Mouse (Mus musculus): ENCODE measurements around the gene Med11.
"Not testable (repeated sequence)": the region's sequence is repeated elsewhere in the genome, so short reads cannot be mapped to it uniquely, and the experiment has no call there.

Gene Med11

DNA sequence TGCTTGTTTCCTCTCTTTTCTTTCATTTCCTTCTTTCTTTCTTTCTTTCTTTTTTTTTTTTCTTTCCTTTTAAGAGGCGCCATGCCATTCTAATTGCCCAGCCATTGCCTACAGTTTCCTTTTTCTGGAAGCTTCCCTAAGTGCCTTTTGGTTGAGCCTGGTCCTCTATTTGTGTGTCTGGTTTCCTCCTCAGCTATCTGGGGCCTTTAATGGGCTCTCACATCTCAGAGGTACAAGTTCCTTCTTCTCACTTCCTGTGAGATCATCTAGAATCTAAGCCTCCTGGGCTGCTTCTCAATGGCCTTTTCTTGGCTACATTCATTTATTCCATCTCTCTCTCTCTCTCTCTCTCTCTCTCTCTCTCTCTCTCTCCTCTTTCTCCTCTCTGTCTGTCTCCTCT lies 4.3 kb upstream of the Med11 start:
- no peak for DNase-seq

DNA sequence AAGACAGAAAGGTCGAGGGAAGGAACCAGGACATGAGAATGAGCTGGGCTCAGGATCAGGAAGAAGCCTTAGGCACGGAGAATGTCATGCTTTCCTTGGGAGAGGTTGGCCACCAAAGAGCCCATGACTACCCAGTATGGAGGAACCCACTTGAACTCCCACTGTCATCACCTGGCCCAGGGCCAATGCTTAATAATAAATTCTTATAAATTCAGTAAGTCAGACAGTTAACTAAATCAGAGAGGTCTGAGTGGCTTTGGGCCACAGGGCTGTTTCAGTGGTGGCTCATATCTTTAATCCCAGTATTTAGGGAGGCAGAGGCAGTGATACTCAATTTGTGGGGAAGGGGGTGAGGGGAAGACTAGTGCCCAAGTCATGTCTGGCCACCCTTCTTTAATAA lies 793 bp upstream of the Med11 start:
- DNase-seq, result no peak

DNA sequence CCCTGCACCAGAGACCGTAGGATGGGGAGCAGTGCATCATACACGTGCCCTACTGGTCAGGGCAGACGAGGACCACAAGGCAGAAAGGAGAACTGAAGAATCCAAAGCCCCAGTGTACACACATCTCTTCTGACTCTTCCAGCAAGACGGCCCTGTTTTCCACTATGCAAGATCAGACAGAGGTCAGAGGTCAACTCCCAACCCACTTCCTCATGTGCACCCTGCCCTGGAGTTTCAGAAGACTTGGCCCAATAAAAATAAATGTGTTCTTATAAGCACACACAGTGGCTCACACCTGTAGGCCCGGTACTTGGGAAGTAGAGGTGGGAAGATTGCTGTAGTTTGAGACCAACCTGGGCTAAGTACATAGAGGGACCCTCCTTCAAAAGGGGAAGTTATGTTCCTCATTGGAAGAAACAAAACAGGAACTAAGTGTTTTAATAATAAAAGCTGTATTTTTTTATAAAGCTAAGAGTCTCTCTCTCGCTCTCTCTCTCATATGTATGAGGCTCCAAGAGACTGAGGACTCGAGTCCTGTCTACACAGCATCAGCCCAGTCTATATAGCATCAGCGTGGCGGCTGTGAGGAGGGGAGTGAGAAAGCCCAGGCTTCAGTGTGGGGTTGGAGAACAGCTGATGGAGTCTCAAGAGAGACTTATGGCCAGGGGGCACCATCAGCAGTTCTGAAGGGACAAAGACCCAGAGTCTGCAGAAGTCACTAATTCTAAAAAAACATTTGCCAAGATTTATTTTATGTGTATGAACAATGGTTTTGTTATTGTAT lies 1.7 kb downstream of the Med11 start:
- peak in 1 of 2 experiments; percentile 35 for DNase-seq

DNA sequence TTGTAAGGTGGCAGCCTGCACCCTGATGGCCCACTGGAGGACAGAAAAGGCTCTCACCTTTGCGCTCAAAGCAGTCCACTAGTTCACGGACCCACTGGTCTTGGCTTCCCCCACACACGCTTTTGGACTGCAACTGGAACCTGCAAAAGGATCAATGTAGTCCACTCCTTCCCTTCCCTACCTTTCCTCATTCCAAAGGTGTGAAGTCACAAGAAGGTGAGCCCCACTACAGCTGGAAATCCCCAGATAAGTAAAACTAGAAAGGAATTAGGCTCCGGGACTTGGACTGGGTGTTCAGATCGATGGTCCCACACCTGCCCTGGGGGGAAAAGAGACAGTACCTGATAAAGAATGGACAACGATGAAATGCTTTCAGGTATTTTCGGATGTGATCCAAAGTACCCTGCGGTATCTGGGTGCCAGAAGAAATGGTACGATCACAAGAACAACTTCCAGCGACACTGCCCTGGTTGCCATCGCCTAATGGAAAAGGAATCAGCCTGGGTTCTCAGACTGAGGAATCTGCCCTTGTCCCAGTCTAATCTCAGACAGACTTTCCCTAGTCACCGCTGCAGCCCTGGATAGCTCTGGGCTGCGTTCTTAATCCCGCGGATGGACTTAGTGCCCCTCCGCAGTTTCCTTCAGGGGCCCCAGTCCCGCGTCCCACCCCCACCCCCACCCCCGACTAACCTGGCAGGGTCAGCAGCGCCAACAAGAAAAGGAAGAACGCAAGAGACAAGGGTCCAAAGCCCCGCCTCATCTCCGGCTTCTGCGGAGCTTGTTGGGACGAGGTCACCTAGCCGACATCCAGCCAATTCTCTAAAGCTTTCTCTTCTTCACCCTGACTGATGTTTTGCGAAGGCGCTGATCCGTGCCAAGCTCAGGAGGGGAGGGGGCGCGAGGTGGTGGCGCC lies 7.2 kb downstream of the Med11 start, which contains the start of gene Zmynd15:
TSS of gene Zmynd15 (plus strand) at position 746 of the 913 bp plus-strand sequence.
- DNase-seq, result no peak

DNA sequence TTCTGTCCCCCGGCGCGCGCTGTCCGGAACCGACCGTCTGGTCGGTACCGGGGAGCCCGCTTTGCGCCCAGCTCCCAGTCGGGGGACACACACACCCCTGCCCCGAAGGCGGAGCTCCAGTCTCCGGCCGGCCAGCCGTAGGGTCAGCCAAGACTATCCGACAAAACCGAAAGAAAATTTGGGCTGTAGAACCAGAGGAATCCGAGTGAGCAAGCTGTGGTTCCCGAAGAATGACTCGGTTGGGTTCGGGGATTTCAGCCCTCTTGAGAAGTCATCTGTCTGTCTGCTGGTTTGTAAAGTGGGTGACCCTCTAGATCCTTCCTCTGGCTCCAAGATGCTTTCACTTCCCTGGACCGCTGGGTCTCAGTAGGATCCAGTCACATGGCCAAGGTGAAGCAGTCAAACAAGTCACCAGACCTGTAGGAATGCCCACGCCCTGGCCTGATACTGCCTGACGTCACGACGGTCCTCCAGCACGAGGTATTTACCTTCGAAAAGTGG lies 7.9 kb downstream of the Med11 start, which contains the start of gene Cxcl16:
TSS of gene Cxcl16 (minus strand) at position 384 of the 501 bp plus-strand sequence.
- no peak for DNase-seq

DNA sequence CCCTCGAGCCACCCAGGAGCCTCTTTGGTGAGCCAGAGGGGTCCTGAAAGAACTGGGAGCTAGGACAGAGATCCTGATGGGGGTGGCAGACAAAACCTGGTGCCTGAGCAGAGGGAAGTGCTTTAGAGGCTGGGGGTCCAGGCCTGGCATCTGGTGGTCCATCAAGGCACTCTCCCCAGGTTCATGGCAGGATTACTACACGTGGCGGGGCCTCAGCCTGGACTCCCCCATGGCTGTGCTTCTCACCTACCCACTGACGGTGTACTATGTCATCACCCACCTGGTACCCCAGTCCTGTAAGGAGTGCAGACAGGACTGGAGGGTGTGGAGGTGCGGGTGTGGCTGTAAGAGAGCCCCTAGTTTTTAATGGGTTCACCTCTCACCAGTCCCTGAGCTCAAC lies 12.3 kb downstream of the Med11 start:
- no peak for DNase-seq

DNA sequence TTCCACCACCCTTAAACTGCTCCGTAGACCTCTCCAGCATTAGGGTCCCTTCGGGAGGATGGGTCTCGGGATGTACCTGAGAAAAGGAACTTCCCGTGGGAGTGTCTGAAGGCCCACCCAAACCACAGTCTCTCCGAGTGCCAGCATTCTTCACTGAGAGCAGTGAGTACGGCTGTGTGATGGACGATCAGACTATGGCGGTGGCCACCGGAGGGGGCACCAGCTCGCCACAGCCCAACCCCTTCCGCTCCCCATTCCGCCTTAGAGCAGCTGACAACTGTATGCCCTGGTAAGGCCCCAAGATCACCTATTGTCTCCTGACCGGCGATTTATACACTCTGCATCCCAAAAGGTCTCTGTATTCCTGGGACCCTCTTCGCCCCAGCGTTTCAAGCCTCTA lies 13.5 kb downstream of the Med11 start:
- DNase-seq, result no peak

DNA sequence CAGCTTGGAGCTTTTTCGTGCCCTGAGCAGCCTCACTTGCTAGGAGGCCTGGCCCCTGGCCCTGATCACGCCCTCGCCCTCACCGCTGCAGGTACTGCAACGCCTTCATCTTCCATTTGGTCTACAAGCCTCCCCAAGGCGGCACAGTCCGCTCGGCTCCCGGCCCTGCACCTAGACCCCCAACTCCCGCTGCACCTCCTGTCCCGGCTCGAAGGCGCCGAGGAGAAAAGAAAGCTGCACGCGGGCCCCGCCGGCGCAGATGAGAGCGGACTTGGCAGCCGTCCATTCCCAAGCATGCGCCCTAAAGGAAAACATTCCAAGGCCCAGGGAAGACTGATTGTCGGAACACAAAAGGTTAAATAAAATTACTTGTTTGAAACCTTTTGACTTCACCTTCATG lies 14.1 kb downstream of the Med11 start:
- no peak for DNase-seq

DNA sequence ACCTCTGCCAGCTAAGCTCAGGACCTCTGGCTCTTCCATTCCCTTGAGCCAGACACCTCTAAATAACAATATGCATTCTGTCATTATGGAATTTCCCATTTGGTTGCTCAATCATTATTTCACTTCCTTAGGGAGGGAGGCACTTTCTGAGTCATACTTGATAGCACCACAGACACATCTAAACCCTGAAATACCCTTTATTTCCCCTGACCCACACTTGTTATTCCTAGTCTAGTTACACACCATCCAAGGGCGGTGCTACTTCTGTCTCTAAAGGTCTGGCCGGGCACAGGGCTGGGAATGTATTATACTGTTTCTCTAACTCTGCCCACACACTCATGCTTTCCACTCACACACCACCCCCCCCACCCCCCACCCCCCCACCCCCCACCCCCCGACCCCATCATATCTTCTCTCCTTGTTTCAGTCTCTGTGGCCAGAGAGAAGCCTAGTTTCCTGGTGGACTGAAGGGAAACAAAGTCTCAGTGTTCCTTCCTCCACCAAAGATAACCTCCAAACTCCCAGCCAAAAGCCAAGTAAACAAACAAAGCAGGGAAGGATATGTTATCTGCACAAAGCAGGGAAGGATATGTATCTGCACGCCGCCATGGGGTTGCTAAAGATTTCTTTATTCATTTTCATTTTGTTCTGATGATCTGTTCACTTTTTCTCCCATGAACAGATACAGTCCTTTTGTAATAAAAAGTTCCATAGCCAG lies 16.3 kb downstream of the Med11 start:
- no peak for DNase-seq

DNA sequence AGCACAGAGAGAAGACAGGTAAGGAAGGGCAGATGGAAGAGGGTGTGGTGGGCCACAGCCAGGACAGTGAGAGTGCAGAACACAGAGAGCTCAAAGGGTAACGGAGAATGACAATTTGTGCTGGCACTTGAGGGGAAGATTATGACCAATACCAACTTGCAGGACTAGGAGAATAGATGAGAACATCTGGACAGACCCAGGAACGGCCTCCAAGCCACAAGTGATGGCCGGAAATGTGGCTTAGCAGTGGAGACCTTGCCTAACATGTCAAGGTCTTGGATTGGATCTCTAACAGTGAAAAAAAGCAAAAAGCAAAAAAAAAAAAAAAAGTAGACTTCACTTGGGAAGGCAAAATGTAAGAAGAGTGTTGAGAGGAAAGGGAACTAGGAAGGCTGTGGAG lies 18.0 kb downstream of the Med11 start:
- no peak for DNase-seq

DNA sequence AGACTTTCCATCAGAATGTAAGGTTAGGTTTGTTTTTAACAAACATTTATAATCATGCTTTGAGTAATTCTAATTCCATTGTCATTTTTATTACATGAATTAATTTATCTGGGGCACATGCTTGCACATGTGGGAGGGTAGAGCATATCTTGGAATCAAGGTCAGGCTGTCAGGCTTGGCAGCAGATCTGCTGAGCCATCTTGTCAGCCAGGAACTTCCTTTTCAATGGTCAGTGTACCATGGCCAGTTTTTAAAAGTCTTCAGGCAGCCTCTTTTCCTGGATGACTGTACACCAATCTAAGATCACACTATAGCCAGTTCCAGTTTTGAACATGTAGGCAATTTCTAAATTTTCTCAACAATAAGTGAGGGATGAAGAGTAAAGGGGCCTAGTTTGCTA lies 21.0 kb downstream of the Med11 start:
- DNase-seq, result no peak

DNA sequence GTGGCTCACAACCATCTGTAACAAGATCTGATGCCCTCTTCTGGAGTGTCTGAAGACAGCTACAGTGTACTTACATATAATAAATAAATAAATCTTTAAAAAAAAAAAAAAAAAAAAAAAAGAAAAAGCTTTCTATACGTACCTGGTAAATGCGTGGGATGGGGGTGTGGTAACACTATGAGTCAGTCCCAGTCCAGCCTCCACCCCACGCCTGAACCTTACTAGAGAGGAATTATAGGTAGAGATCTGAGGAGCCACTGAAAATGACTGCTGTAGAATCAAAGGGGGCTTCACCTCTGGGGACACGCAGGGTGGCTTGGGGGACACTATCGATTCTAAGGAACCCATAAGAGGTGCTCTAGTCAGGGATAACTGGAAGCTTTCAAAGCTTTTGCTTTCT lies 21.6 kb downstream of the Med11 start:
- not testable (repeated sequence) for DNase-seq

DNA sequence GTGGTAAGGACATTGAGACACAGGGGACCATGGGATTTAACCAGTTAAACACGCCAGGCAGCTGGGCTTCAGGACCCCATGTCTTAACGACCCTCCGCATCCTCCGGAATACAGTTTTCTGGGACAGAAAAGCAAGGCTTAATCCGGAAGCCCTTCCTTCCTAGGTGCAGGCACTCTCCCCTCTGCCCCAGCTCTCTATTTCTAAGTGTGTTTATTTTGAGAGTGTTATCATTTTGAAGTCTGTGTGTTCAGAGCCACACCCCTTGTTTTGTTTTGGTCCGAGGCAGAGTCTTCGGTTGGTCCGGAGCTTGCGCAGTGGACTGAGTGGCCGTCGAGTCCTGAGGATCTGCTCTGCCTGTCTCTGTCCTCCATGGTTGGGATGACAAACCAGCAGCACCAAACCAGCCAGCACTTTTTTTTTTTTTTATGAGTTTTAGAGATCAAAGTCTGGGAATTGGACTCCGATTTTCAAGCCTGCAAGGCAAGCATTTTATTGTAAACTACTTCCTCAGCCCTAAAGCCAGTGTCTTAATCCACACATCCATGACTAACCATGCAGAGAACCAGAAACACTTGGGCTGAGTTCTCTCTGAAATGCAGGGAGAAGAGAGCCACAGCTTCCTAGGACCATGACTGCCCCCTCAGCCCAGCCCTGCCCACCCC lies 23.3 kb downstream of the Med11 start:
- DNase-seq, result no peak

DNA sequence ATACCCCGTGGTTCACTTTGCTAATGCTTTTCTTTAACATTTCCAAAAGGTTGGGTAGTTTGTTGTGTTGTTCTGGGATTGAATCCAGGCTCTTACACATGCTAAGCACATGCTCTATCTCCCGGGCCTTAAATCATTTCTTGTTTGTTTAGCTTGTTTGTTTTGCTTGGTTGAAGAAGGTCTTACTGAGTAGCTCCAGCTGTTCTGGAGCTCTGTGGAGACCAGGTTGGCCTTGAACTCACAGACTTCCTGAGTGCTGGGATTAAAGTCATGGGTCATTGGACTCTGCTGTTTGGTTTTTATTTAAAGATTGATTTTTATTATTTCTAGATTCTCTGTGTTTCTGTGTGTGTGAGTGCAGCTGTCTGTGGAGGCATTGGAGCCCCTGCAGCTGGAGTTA lies 33.8 kb downstream of the Med11 start:
- no peak for DNase-seq

DNA sequence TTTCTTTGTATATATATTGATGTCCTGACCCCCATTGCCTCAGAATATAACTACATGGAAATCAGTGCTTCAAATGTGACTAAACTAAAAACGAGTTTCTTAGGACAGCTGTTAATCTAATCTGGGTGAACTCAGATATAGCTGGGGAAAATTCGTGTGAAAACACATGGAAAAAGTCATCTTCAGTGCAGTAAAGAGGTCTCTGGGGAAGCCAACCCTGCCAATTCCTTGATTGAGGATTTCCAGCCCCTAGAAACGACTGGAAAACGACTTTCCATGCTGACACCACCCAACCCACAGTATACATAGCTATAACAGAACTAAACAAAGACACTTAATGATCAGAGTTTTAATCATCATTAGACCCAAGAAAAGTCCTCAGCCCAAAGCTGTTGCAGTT lies 36.1 kb downstream of the Med11 start:
- no peak for DNase-seq

DNA sequence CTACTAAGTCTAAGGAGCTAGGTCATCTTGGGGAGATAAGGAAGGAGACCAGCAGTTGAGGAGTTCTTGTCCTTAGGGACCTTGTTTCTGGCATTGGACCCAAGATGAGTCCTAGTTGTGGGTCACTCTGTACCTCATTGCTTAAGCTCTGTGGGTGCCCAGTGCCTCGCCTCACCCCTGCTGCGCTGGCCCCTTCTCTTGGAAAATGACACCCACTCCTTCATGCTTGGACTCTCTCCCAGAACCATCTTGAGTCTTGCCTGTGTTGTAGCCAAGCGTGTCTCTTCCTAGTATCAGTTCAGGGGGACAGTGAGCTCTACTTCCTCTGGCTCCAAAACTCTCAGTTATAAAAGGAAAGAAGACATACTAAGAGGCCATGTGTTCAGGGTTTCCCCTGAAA lies 37.4 kb downstream of the Med11 start:
- DNase-seq, result no peak

DNA sequence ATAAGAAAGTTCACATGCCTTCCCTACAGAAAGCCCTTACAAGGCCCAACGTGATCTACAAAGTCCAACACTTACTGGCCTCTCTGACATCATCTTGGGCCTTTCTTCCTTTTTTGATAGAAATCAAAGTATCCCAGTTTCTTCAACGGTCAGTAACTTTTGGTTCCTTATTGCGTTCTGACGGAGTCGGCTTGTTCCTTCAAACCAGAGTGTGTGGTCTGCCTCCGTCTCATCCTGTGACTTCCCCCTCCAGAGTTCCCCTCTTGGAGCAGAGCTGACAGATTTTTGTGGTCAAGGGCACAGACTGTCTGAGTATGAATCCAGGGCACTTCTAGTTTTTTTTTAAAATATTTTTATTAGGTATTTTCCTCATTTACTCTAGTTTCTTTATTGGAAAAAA lies 38.0 kb downstream of the Med11 start:
- DNase-seq, result no peak

DNA sequence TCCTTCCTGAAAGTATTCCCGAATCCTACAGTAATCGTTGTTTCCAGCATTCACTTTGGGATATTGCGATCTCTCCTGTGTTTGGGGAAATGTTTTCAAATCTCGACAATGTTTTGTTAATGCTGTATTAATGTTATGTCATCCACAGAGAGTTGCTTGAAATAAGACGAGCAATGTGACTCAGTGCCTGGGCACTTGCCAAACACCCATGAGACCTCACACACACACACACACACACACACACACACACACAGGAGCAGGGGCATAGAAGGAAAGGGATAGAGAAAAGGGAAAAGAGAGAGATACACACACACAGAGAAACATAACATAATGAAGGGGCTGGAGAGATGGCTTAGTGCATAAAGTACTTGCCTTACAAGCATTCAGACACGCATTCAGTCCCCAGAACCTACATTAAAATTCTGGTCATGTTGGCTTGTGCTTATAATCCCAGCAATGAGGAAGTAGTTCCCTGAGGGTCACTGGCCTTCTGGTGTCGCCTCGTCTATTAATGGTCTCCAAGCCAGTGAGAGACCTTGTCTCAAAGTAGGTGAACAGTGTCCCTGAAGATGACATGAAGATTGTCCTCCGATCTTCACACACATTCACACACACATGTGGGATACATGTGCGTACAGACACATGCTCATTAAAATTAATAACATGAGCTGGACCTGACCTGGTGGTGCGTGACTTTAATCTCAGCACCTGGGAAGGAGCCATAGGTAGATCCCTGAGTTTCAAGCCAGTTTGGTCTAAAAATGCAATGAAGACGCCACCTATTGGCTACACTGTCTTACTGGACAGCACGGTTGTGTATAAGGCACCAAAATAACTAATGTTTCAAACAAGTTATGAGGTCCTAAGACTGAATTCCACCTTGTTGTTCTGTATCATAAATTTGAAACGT lies 48.1 kb downstream of the Med11 start:
- DNase-seq, result no peak

DNA sequence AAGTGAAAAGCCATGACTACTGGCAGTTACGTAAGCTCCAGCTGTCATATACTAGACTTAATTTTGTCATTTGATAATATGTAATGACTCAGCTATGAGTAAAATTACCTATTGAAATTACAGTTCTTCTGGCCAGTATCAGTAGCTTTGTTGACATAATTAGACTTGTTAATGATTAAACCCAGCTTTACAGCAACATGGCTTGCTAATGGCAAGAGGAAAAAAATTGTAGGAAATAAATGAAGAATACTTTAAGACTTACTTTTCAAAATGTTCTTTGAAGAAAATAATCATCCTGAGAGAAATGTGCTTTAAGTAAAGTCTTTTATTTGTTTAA lies 48.7 kb downstream of the Med11 start:
- DNase-seq, result no peak

DNA sequence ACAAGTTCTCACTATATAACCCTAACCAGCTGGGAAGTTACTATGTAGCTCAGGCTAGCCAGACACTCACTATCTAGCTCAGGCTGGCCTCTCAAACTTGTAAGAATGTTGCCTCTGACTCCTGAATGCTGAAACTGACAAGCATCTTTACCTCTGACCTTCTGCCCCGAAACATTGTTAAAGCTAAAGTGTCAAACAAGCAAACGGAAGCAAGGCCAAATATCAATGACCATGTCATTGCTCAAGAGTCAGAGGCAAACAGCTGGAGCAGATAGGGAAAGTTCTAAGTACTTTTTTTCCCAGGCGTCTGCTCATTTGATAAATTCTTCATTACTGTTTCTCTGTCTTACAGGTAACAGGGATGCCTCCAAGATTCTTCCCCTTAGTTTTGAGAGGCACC lies 50.3 kb downstream of the Med11 start:
- DNase-seq, result no peak

Data from spleen, adult 18-20 months (tissue).